Mouse (Mus musculus): ENCODE measurements around the gene Msmp. TPM values are rescaled to one million over a fixed set of nuclear protein-coding genes. Genes with fewer than 3 reads are reported as not detected.
A peak's percentile ranks its signal among the peaks of the same experiment; 100 is the strongest.
"Not testable (repeated sequence)": the region's sequence is repeated elsewhere in the genome, so short reads cannot be mapped to it uniquely, and the experiment has no call there.

The Msmp gene
- total RNA-seq, 1 experiment from 2014 or later = 2.3 TPM

DNA sequence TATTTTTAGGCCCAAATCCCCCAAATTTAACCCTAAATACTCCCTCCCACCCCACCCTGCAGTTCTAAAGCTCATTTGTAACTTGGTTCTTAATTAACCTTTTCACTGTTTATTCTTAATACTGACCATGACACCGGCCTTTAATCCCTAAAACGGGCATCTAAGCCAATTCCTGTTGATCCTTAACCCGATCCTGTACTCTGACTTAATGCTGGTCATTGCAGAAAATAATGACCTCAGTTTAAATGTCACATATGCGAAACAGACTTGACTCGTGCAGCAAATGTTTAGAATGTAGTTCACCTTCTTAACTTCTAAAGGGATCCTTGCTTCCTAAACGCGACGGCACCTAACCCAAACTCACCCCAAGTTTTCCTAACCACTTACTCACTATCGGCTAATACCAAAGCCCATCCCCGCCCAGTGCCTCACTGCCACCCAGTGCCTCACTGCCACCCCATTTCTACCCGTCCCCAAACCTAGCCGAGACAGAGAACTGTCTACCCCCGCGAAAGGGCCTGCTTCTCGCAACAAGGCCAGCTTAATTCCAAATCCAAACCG lies 22.8 kb downstream of the Msmp start:
- DNase-seq = no peak

DNA sequence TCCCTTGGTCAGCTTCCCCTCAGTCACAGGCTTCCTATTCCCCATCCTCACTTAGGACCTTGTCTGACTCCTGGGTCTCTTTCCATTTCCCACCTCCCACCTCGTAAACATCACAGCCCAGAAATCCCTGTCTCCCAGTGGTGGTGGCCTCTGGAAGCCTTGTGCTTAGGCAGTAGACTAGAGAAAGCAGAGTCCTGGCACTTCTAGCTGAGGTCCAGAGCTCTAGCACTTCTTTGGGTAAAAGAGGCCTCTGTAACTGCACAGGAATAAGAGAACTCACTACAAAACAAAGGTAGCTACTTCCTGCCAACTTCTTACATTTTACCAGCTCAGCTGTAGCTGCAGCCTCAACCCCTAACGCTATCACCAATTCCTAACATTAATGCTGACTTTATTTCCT lies 23.3 kb downstream of the Msmp start:
- no peak for DNase-seq

GRCm38 (mm10) chr4:43560243-43560611 lies 24.1 kb downstream of the Msmp start:
- peak; percentile 69 for DNase-seq

- no peak for DNase-seq
These were observed 24.6 kb downstream of the Msmp start for GRCm38 (mm10) chr4:43559519-43560242.

DNA sequence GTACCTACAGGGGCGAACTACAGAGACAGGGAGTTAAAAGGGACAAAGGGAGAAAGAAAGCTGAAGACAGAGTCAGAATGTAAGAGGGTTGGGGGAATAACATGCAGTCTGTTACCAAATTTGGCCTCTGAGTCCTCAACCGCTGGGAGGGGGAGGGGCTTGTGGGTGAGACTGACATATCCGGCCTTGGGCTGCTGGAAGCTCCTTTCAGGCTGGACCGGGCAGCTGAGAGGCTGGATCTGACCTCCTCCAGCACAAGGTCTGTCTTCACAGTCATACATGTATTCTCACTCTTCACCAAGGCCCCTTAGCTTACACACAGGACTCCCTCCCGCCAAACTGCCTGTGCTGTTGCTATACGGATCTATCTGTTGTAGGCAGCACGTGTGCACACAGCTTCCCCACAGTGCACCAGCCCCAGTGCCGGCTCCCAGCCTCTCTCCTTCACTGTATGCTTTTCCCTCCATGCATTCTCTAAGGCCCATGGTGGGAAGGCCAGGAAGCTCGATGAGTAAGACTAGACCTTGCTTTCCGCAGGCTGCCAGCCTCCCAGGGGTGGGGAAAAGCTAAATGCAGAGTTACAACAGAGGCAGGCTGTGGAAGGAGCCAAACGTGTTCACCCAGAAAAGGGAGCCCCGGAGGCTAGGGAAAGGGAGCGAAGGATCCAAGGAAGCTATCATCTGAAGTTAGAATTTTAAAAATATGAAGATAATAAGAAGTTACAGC lies 25.5 kb downstream of the Msmp start:
- peak; percentile 93 for DNase-seq

GRCm38 (mm10) chr4:43558028-43558630 lies 26.2 kb downstream of the Msmp start:
- DNase-seq = no peak

DNA sequence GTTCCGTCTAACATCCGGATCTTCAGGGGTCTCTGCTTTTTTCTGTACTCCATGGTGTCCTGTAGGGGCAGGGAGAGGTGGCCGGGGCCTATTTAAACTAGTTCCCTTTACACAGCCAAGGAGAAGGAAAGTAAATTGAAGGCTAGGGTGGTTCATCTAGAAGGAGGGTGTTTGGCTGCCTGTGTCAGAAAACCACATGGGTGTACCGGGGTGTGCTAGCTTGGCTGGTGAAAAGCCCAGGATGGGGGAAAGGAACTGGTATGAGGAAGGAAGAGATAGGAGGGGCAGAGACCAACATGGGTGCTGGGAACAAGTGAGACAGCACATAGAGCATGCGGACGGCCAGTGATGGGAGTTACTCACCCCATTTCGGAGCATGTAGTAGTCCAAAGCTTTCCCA lies 28.4 kb downstream of the Msmp start:
- no peak for DNase-seq

GRCm38 (mm10) chr4:43553891-43554290 lies 30.4 kb downstream of the Msmp start:
- no peak for DNase-seq

DNA sequence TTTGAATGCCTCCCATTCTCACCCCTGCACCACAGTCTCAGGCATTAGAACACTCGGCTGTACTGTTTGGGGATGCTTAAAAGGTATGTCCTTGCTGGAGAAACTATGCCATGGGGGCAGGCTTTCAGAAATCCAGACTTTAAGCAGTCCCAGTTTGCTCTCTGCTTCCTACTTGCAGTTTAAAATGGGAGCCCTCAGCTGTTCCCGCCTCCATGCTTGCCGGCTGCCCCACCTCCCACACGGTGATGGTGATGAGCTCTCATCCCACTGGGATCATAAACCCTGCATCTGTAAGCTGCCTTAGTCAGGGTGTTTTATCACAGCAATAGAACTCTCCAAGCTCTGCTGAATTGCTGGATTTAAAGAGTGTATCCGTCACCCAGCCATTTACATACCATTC lies 31.9 kb downstream of the Msmp start:
- DNase-seq = no peak

- not testable (repeated sequence) for DNase-seq
These were observed 32.4 kb downstream of the Msmp start for GRCm38 (mm10) chr4:43551854-43552253.

GRCm38 (mm10) chr4:43549055-43549454 lies 35.2 kb downstream of the Msmp start:
- no peak for DNase-seq

- no peak for DNase-seq
These were observed 37.1 kb downstream of the Msmp start for GRCm38 (mm10) chr4:43547160-43547559.

GRCm38 (mm10) chr4:43546375-43547047 lies 37.8 kb downstream of the Msmp start:
- peak; percentile 82 for DNase-seq

- DNase-seq = no peak
These were observed 42.2 kb downstream of the Msmp start for GRCm38 (mm10) chr4:43542044-43542443.

GRCm38 (mm10) chr4:43536031-43536430 lies 48.3 kb downstream of the Msmp start:
- no peak for DNase-seq

- peak; percentile 50 for DNase-seq
These were observed 48.7 kb downstream of the Msmp start for GRCm38 (mm10) chr4:43535628-43536027.

GRCm38 (mm10) chr4:43533270-43533669 lies 51.0 kb downstream of the Msmp start:
- DNase-seq = peak; percentile 86

Small RNA genes lying within 50 kb of the gene (microRNA-seq; reads per million reads assigned to microRNA genes)
- gene Gm25262 = 1.7 to 3.8 reads per million in 2 experiments

Other genes starting within 250 kb of the Msmp start
- 34.8 and 38.6 TPM in 2 replicates for gene Rusc2, start 202.5 kb downstream of the Msmp start, total RNA-seq (2021)
- gene Fam166b, start 155.4 kb downstream of the Msmp start, total RNA-seq (2021) = not detected in 2 replicates
- gene Tesk1, start 142.6 kb downstream of the Msmp start, total RNA-seq (2021) = 53.9 and 59.0 TPM in 2 replicates
- 2.7 and 12.7 TPM in 2 replicates for gene Cd72, start 129.9 kb downstream of the Msmp start, total RNA-seq (2021)
- gene Sit1, start 100.8 kb downstream of the Msmp start, total RNA-seq (2021) = 0.59 and 1.3 TPM in 2 replicates
- gene Ccdc107, start 91.6 kb downstream of the Msmp start, total RNA-seq (2021) = 48.3 and 50.0 TPM in 2 replicates
- gene Arhgef39, start 84.8 kb downstream of the Msmp start, total RNA-seq (2021) = 5.2 and 6.8 TPM in 2 replicates
- gene Car9, start 77.5 kb downstream of the Msmp start, total RNA-seq (2021) = 0.37 and 0.83 TPM in 2 replicates
- 84.5 and 88.0 TPM in 2 replicates for gene Tpm2, start 60.7 kb downstream of the Msmp start, total RNA-seq (2021)
- 108 and 117 TPM in 2 replicates for gene Creb3, start 22.2 kb downstream of the Msmp start, total RNA-seq (2021)
- 201 and 213 TPM in 2 replicates for gene Tln1, start 21.8 kb downstream of the Msmp start, total RNA-seq (2021)
- gene Rgp1, start 5.8 kb downstream of the Msmp start, total RNA-seq (2021) = 43.3 and 52.6 TPM in 2 replicates
- 11.7 and 15.0 TPM in 2 replicates for gene Gba2, start 5.6 kb downstream of the Msmp start, total RNA-seq (2021)
- gene Npr2, start 47.4 kb upstream of the Msmp start, total RNA-seq (2021) = 36.4 and 43.9 TPM in 2 replicates
- 0.93 and 1.1 TPM in 2 replicates for gene Spag8, start 69.1 kb upstream of the Msmp start, total RNA-seq (2021)
- gene Hint2, start 72.0 kb upstream of the Msmp start, total RNA-seq (2021) = 91.7 and 99.5 TPM in 2 replicates
- gene Tmem8b, start 84.5 kb upstream of the Msmp start, total RNA-seq (2021) = 7.2 and 9.9 TPM in 2 replicates
- 0.30 TPM in 1 of 2 replicates, not detected in the other for gene Fam221b, start 84.7 kb upstream of the Msmp start, total RNA-seq (2021)
- gene Olfr70, start 116.3 kb upstream of the Msmp start, total RNA-seq (2021) = not detected in 2 replicates
- not detected in 2 replicates for gene Olfr71, start 125.8 kb upstream of the Msmp start, total RNA-seq (2021)
- gene Hrct1, start 142.7 kb upstream of the Msmp start, total RNA-seq (2021) = 4.4 and 6.2 TPM in 2 replicates
- gene Spaar, start 145.5 kb upstream of the Msmp start, total RNA-seq (2021) = 4.2 and 6.2 TPM in 2 replicates
- gene Olfr159, start 186.5 kb upstream of the Msmp start, total RNA-seq (2021) = not detected in 2 replicates
- not detected in 2 replicates for gene Olfr156, start 239.4 kb upstream of the Msmp start, total RNA-seq (2021)

All from adrenal gland, postnatal 14 days (tissue).